Mouse (Mus musculus) heart, embryonic 10.5 days (tissue): ENCODE results near the gene Olfr1157. TPM values are rescaled to one million over a fixed set of nuclear protein-coding genes. Genes with fewer than 3 reads are reported as not detected.

ENCODE experiments used
- DNase-seq: peaks from one replicate; pipeline ENCODE4 v3.0.0-alpha.2; 2017; ENCODE audit warnings: low spot score
- H3K27ac ChIP-seq: fragments of 300-500 bp; sonication (generic); 2 replicates; pipeline ENCODE4 v1.5.1; 2016; ENCODE audit warnings: mild to moderate bottlenecking
- H3K27me3 ChIP-seq: fragments of 300-500 bp; sonication (generic); 2 replicates; pipeline ENCODE4 v1.6.1; 2016; ENCODE audit warnings: mild to moderate bottlenecking; ENCODE audit not compliant: poor library complexity, insufficient read depth, severe bottlenecking
- H3K36me3 ChIP-seq: fragments of 300-500 bp; sonication (generic); 2 replicates; pipeline ENCODE4 v1.6.1; 2016; ENCODE audit warnings: mild to moderate bottlenecking, moderate library complexity
- H3K4me1 ChIP-seq: fragments of 300-500 bp; sonication (generic); 2 replicates; pipeline ENCODE4 v1.6.1; 2016; ENCODE audit warnings: mild to moderate bottlenecking
- H3K4me3 ChIP-seq: fragments of 300-500 bp; sonication (generic); 2 replicates; pipeline ENCODE4 v1.5.1; 2016; ENCODE audit warnings: mild to moderate bottlenecking, moderate library complexity
- H3K9me3 ChIP-seq: fragments of 300-500 bp; sonication (generic); 2 replicates; pipeline ENCODE4 v1.6.1; 2016; ENCODE audit warnings: mild to moderate bottlenecking, moderate library complexity
- WGBS: fragments of 180-500 bp; shearing (Covaris S2); methylation state at CpG from one replicate; pipeline ENCODE4 v1.1.7; 2016; 5-methylcytosine and 5-hydroxymethylcytosine counted together
- polyA plus RNA-seq: library from polyadenylated mRNA; unstranded; fragments of >200 nt; fragmentation: Nextera tagmentation; extraction: Ambion mirVana; gene quantifications from 2 replicates; pipeline ENCODE4 v1.2.1, GENCODE M21; 2016

Olfr1157 gene
- polyA plus RNA-seq: not detected in 2 replicates

DNA sequence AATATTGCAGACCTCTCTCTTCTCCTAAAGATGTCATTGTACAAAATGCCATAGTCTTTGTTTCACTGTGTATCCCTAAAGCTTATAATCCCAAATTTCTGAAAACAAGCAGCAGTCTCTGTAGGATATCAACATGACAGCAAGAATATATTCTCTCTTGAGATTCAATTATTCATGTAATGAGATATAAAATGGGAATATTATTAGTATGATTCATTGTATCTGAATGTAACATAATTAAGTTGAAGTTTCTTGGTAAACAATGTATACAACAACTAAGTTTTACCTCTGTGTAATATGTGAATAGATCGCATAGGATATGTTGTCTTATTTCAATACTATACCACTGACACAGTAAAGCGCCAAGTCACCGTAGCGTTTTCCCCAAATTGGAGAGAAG lies at the start of gene Olfr1157:
Gene Olfr1157, minus strand, starts transcription at position 101 of the 400 bp plus-strand sequence.
- no peaks in the 10 kb centered on the region for H3K9me3 ChIP-seq
- no peak within 1 kb of the TSS for H3K4me3 ChIP-seq
- 92% methylated on average over 4 of the region's 4 CpGs for whole genome bisulfite sequencing
- H3K36me3 ChIP-seq: no peaks in the 10 kb centered on the region
- H3K4me1 ChIP-seq: no peaks in the 10 kb centered on the region
- DNase-seq: no peak
- no peaks in the 10 kb centered on the region for H3K27me3 ChIP-seq
- H3K27ac ChIP-seq: no peak within 1 kb of the TSS

DNA sequence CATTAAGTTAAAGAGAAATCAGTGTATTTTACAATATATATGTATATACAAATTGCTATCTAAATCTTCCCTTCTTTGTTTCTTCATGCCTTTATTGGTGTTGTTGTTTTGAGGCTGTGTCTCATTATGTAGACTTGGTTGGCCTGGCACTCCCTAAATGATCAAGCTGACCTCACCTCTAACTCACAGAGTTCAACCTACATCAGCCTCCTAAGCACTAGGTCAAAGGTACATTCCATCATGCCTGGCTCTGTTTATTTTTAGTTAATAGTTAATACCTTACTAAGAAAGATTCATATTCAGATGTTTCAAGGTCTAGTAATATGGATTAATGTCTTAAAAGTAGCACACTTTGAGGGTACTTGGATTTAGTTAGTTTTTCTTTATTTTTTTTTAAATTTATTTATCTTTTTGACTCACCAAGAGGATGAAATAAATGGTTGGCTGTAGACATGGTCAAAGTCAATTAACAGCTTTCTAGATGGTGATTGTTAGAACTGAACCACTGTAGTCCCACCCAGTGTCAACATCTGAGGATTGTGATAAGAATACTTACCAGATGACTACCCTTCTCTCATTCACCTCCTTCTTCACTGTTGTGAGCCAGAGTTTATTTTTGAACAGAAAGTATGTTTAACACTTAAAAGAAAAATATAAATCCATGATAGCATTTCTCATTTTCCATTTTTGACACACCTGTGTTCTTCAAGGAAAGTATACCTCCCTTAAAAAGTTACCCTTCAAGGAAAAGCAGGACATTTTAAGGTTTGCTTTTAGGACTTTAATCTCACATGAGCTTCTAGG lies 39.6 kb upstream of the Olfr1157 start, which contains the start of gene Olfr1160:
Gene Olfr1160, minus strand, starts transcription at position 754 of the 804 bp plus-strand sequence.
- no peak for DNase-seq
- H3K27ac ChIP-seq: no peak within 1 kb of the TSS
- no peaks in the 10 kb centered on the region for H3K4me1 ChIP-seq
- H3K9me3 ChIP-seq: no peaks in the 10 kb centered on the region
- H3K4me3 ChIP-seq: no peak within 1 kb of the TSS
- H3K27me3 ChIP-seq: no peaks in the 10 kb centered on the region
- no peaks in the 10 kb centered on the region for H3K36me3 ChIP-seq

DNA sequence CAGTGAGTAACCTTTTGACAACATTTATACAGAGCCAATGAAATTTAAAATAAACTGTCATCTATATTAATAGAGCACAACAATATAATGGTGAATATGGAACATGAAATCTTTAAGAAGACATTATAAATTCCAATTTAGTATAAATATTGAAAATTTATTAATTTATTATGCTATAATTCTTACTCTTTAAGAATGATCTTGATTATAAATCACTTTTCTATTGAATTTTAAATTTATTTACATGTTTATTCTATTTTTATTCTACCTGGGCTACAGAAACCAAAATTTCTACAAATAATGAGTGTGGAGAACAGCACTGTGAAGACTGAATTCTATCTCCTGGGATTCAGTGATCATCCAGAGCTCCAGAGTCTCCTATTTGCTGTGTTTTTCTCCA lies 21.7 kb upstream of the Olfr1157 start, which contains the start of gene Olfr1158:
Gene Olfr1158, plus strand, starts transcription at position 301 of the 400 bp plus-strand sequence.
- no peaks in the 10 kb centered on the region for H3K4me1 ChIP-seq
- H3K9me3 ChIP-seq: no peaks in the 10 kb centered on the region
- H3K36me3 ChIP-seq: no peaks in the 10 kb centered on the region
- H3K27me3 ChIP-seq: no peaks in the 10 kb centered on the region
- no peak within 1 kb of the TSS for H3K4me3 ChIP-seq
- H3K27ac ChIP-seq: no peak within 1 kb of the TSS
- DNase-seq: no peak

DNA sequence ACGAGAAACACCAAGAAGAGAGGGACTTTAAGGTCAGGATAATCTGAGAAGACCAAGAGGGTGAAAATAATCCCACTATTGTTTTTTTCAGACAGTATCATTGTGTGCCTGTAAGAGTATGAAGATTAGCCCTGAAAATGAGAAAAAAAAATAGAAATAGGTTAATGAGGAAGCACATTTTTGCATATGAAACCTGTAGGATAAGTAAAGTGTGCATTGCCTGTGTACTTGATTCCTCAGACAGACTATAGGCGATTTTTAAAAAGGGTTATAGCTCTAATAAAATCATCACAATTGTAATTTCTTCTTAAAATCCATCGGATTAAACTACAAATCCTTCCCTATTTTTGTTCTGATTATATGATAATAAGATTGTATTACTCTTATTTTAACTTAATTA lies 6.5 kb upstream of the Olfr1157 start, which contains the start of gene Olfr74:
Gene Olfr74, minus strand, starts transcription at position 101 of the 400 bp plus-strand sequence.
- DNase-seq: no peak
- Histone ChIP-seq H3K36me3 (no peaks in the 10 kb centered on the region), H3K27ac (no peak within 1 kb of the TSS), H3K27me3 (no peaks in the 10 kb centered on the region), H3K4me3 (no peak within 1 kb of the TSS), H3K9me3 (no peaks in the 10 kb centered on the region), H3K4me1 (no peaks in the 10 kb centered on the region)
- WGBS: 64% methylated on average over 3 of the region's 3 CpGs

DNA sequence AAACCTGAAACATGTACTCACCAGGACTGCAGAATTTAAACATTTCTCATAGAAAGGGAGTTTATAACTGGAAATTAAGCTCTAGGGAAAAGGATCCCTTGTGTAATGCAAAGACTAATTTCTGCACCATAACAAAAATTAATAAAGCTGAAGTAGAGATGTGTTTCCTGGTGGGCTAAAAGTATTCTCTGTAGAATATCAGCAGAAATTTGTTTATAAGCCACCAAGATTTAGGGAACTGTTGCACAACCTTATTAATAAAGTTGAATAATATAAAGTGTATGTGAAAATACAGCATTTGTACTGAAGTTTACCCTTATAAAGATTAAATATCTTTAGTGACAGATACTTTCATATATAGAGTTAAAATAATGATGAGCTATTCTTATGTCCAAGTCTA lies 15.1 kb downstream of the Olfr1157 start, which contains the start of gene Olfr1156:
Gene Olfr1156, minus strand, starts transcription at position 101 of the 400 bp plus-strand sequence.
- Histone ChIP-seq H3K36me3 (no peaks in the 10 kb centered on the region), H3K4me3 (no peak within 1 kb of the TSS), H3K9me3 (no peaks in the 10 kb centered on the region), H3K27ac (no peak within 1 kb of the TSS), H3K27me3 (no peaks in the 10 kb centered on the region), H3K4me1 (no peaks in the 10 kb centered on the region)
- no peak for DNase-seq

GRCm38 (mm10) chr2:87945037-87945436 lies 23.1 kb downstream of the Olfr1157 start, which contains the start of gene Olfr1155:
Olfr1155 (minus strand) TSS chr2:87945137.
- H3K27me3 ChIP-seq: no peaks in the 10 kb centered on the region
- DNase-seq: no peak
- H3K27ac ChIP-seq: no peak within 1 kb of the TSS
- no peak within 1 kb of the TSS for H3K4me3 ChIP-seq
- no peaks in the 10 kb centered on the region for H3K9me3 ChIP-seq
- H3K4me1 ChIP-seq: no peaks in the 10 kb centered on the region
- 89% methylated on average over 1 of the region's 1 CpGs for WGBS
- H3K36me3 ChIP-seq: no peaks in the 10 kb centered on the region

Other genes with a start within 250 kb of the Olfr1157 start
- not detected in 2 replicates for gene Olfr1138, start 228.3 kb downstream of the Olfr1157 start, polyA plus RNA-seq
- gene Olfr1140, start 224.5 kb downstream of the Olfr1157 start, polyA plus RNA-seq: not detected in 2 replicates
- not detected in 2 replicates for gene Olfr1141, start 214.3 kb downstream of the Olfr1157 start, polyA plus RNA-seq
- not detected in 2 replicates for gene Olfr152, start 188.8 kb downstream of the Olfr1157 start, polyA plus RNA-seq
- gene Olfr1143, start 167.7 kb downstream of the Olfr1157 start, polyA plus RNA-seq: not detected in 2 replicates
- not detected in 2 replicates for gene Olfr1145, start 158.5 kb downstream of the Olfr1157 start, polyA plus RNA-seq
- not detected in 2 replicates for gene Olfr1148, start 137.8 kb downstream of the Olfr1157 start, polyA plus RNA-seq
- gene Olfr1150-ps1, start 124.3 kb downstream of the Olfr1157 start, polyA plus RNA-seq: not detected in 2 replicates
- gene Olfr1151, start 112.4 kb downstream of the Olfr1157 start, polyA plus RNA-seq: not detected in 2 replicates
- gene Olfr1152, start 101.8 kb downstream of the Olfr1157 start, polyA plus RNA-seq: not detected in 2 replicates
- not detected in 2 replicates for gene Olfr1153, start 73.3 kb downstream of the Olfr1157 start, polyA plus RNA-seq
- gene Olfr1154, start 63.1 kb downstream of the Olfr1157 start, polyA plus RNA-seq: not detected in 2 replicates
- not detected in 2 replicates for gene Olfr1155, start 23.2 kb downstream of the Olfr1157 start, polyA plus RNA-seq
- not detected in 2 replicates for gene Olfr1156, start 15.2 kb downstream of the Olfr1157 start, polyA plus RNA-seq
- not detected in 2 replicates for gene Olfr74, start 6.4 kb upstream of the Olfr1157 start, polyA plus RNA-seq
- not detected in 2 replicates for gene Olfr1158, start 21.8 kb upstream of the Olfr1157 start, polyA plus RNA-seq
- not detected in 2 replicates for gene Olfr1160, start 40.0 kb upstream of the Olfr1157 start, polyA plus RNA-seq
- gene Olfr1161, start 54.5 kb upstream of the Olfr1157 start, polyA plus RNA-seq: not detected in 2 replicates
- not detected in 2 replicates for gene Olfr73, start 69.4 kb upstream of the Olfr1157 start, polyA plus RNA-seq
- gene Olfr1162, start 82.8 kb upstream of the Olfr1157 start, polyA plus RNA-seq: not detected in 2 replicates
- gene Olfr1163, start 103.5 kb upstream of the Olfr1157 start, polyA plus RNA-seq: not detected in 2 replicates
- gene Olfr1164, start 125.7 kb upstream of the Olfr1157 start, polyA plus RNA-seq: not detected in 2 replicates
- not detected in 2 replicates for gene Olfr1166, start 160.0 kb upstream of the Olfr1157 start, polyA plus RNA-seq
- gene Olfr1167, start 186.9 kb upstream of the Olfr1157 start, polyA plus RNA-seq: not detected in 2 replicates
- gene Olfr1168, start 213.6 kb upstream of the Olfr1157 start, polyA plus RNA-seq: not detected in 2 replicates